ENCODE assay signal across 7 mouse cellular contexts in genomic region chrX:164980193-164980775, GRCm38 (mm10). TPM values are rescaled to one million over a fixed set of nuclear protein-coding genes. Genes with fewer than 3 reads are reported as not detected.
DNase-seq lines count a peak whose midpoint lies in the region; ATAC-seq lines count a peak whose summit lies in the region.

Gene Mospd2, minus strand, starts transcription at chrX:164980375.
Gene Fancb, plus strand, starts transcription at chrX:164980592.

- no peaks in the 10 kb centered on the region for H3K9me3 ChIP-seq in intestine, embryonic 15.5 days
- H3K9me3 ChIP-seq in midbrain, embryonic 10.5 days (replicated peaks): no peaks in the 10 kb centered on the region

- H3K27ac ChIP-seq in intestine, embryonic 15.5 days: 0 out of 2 replicates have a peak within 1 kb of the TSS, but pooled peaks have one; percentile 48
- peak within 1 kb of the TSS; percentile 81 for H3K27ac ChIP-seq in midbrain, embryonic 10.5 days (replicated peaks)

- H3K9ac ChIP-seq in intestine, embryonic 15.5 days: peak within 1 kb of the TSS; percentile 47

- ATAC-seq in intestine, embryonic 15.5 days: peak; percentile 100

- WGBS in intestine, embryonic 15.5 days: 10% methylated on average over 22 of the region's 26 CpGs
- 12% methylated on average over 26 of the region's 26 CpGs for WGBS in midbrain, embryonic 10.5 days

- H3K4me3 ChIP-seq in intestine, embryonic 15.5 days (replicated peaks): peak within 1 kb of the TSS; percentile 56
- peak within 1 kb of the TSS; percentile 60 for H3K4me3 ChIP-seq in midbrain, embryonic 10.5 days

- peak within 1 kb of the TSS; percentile 56 for H3K4me2 ChIP-seq in intestine, embryonic 15.5 days (replicated peaks)

- DNase-seq in adrenal gland, adult 18-20 months (ENCODE audit: low spot score in 2 of 2): peak; percentile 53
- peak; percentile 91 for DNase-seq in embryo, embryonic 11 days
- DNase-seq in gastrocnemius, postnatal 25 days: peak; percentile 92
- DNase-seq in left cerebral cortex, postnatal 25 days (ENCODE audit: low spot score in 2 of 2): peak; percentile 81 to 94
- peak; percentile 84 for DNase-seq in midbrain, embryonic 10.5 days (ENCODE audit: low spot score)
- peak; percentile 65 for DNase-seq in right cerebral cortex, postnatal 4 days

- no peaks in the 10 kb centered on the region for H3K27me3 ChIP-seq in intestine, embryonic 15.5 days (replicated peaks)
- peaks cover 74% of the 10 kb centered on the region for H3K27me3 ChIP-seq in midbrain, embryonic 10.5 days (ENCODE audit: low read depth, poor library complexity, severe bottlenecking)

- no peaks in the 10 kb centered on the region for H3K4me1 ChIP-seq in intestine, embryonic 15.5 days (replicated peaks)
- peaks cover 8% of the 10 kb centered on the region; the same call in 1 of the 2 replicates for H3K4me1 ChIP-seq in midbrain, embryonic 10.5 days

- intact Hi-C loops in left cerebral cortex, postnatal 25 days (cut with DNase I): no loop called here

- H3K36me3 ChIP-seq in intestine, embryonic 15.5 days: no peaks in the 10 kb centered on the region
- H3K36me3 ChIP-seq in midbrain, embryonic 10.5 days: no peaks in the 10 kb centered on the region

RNA-seq across cellular contexts. Expression of gene Mospd2, which starts in this region (rescaled TPM):
- total RNA-seq in adrenal gland, adult 18-20 months (2021): 10 to 100 TPM; 16.3 to 30.8 TPM
- total RNA-seq in gastrocnemius, postnatal 25 days (2021): 1 to 10 TPM; 7.0 to 7.2 TPM
- polyA plus RNA-seq in intestine, embryonic 15.5 days (2015; fragmentation: Nextera tagmentation; extraction: Ambion mirVana): 19.3 and 23.2 TPM in 2 replicates
- total RNA-seq in left cerebral cortex, postnatal 25 days (2021): 10 to 100 TPM; 21.5 to 22.6 TPM
- 11.9 and 12.1 TPM in 2 replicates for polyA plus RNA-seq in midbrain, embryonic 10.5 days (2016; fragmentation: Nextera tagmentation; extraction: Ambion mirVana)

RNA-seq across cellular contexts. Expression of gene Fancb, which starts in this region (rescaled TPM):
- total RNA-seq in adrenal gland, adult 18-20 months (2021): 1 to 10 TPM in 1 of 2 experiments, under 1 TPM in 1; 0.83 to 1.0 TPM
- total RNA-seq in gastrocnemius, postnatal 25 days (2021): under 1 TPM; 0.49 to 0.51 TPM
- polyA plus RNA-seq in intestine, embryonic 15.5 days (2015; fragmentation: Nextera tagmentation; extraction: Ambion mirVana): 7.5 and 9.4 TPM in 2 replicates
- total RNA-seq in left cerebral cortex, postnatal 25 days (2021): 1 to 10 TPM; 1.5 to 2.0 TPM
- 10.0 and 10.3 TPM in 2 replicates for polyA plus RNA-seq in midbrain, embryonic 10.5 days (2016; fragmentation: Nextera tagmentation; extraction: Ambion mirVana)

Comparison
In these comparisons a context has a peak if more than half of its experiments do, and no peak if none do; other contexts are left out.
1. Peak in every context shown above with its lines: DNase-seq, ATAC-seq, H3K4me3 ChIP-seq and H3K27ac ChIP-seq.